Mouse (Mus musculus): ENCODE data around the gene Afap1l2.

Gene Afap1l2

DNA sequence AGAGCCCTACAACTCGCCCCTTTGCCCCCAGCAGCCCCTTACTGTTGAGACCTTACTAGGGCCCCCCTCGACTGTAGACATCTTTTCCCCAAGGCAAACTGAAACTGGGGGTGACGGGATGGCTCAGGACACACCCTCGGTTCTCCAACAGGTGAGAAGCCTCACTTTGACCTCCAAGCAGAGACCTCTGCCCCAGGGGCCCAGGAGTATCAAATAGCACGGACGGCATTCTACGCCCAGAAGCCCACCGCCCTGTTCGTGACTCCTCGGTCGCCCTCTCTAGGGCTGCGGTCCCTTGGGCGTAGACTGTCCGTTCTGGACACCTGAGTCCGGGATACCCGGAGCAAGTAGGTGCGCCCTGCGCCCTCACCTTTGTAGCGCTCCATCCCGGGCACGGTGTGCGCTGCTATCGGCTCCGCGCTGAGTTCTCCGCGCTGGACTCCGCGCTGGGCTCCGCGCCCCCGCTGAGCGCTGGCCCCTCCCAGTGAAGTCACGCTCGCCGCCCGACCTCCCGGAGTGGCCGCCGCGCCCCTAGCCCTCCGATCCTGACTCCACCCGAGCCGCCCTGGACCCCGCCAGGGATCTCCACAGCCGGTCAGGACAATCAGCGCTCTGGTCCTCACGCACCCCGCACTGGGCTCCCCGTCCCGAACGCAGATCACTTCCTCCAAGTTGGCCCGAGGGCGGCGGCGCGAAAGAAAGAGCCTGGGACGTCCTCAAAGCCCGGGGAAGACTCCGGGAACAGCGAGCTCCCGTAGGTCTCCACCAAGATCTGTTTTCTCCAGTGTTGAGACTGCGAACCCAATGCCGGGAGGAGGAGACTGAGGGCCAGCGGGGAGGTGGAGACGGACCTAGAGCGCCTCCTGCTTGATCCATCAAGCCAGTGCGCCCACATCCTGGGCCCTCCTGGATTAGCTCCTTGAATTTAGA lies at the start of gene Afap1l2:
TSS of gene Afap1l2 (minus strand) at position 448 of the 930 bp plus-strand sequence.
- Histone ChIP-seq H3K9me3 (ENCODE audit: low read length) (peaks cover 20% of the 10 kb centered on the region), H3K4me3 (replicated peaks; ENCODE audit: low read length) (peak within 1 kb of the TSS; percentile 81), H3K4me1 (replicated peaks; ENCODE audit: low read depth, low read length) (peaks cover 22% of the 10 kb centered on the region), H3K27me3 (ENCODE audit: insufficient read depth, low read length) (peaks cover 53% of the 10 kb centered on the region), H3K36me3 (ENCODE audit: insufficient read depth, low read length) (no peaks in the 10 kb centered on the region)
- peak; percentile 37 for TF ChIP-seq CTCF (conservative IDR thresholded peaks at IDR 0.05; ENCODE audit: low read length)
- no peak for TF ChIP-seq NANOG (IDR thresholded peaks at IDR 0.05; ENCODE audit: borderline replicate concordance, low read length)

- H3K27me3 ChIP-seq (ENCODE audit: insufficient read depth, low read length): 0 out of 2 replicates have a peak, but pooled peaks cover 4% of the 10 kb centered on the region
- H3K4me3 ChIP-seq (replicated peaks; ENCODE audit: low read length): no peak overlapping the region
- TF ChIP-seq CTCF (conservative IDR thresholded peaks at IDR 0.05; ENCODE audit: low read length) (peak; percentile 77), NANOG (IDR thresholded peaks at IDR 0.05; ENCODE audit: borderline replicate concordance, low read length) (no peak)
- H3K9me3 ChIP-seq (ENCODE audit: low read length): peaks cover 5% of the 10 kb centered on the region
- H3K4me1 ChIP-seq (replicated peaks; ENCODE audit: low read depth, low read length): peaks cover 8% of the 10 kb centered on the region
- H3K36me3 ChIP-seq (ENCODE audit: insufficient read depth, low read length): no peaks in the 10 kb centered on the region
These were observed 49.5 kb upstream of the Afap1l2 start for GRCm38 (mm10) chr19:57057568-57057967.

DNA sequence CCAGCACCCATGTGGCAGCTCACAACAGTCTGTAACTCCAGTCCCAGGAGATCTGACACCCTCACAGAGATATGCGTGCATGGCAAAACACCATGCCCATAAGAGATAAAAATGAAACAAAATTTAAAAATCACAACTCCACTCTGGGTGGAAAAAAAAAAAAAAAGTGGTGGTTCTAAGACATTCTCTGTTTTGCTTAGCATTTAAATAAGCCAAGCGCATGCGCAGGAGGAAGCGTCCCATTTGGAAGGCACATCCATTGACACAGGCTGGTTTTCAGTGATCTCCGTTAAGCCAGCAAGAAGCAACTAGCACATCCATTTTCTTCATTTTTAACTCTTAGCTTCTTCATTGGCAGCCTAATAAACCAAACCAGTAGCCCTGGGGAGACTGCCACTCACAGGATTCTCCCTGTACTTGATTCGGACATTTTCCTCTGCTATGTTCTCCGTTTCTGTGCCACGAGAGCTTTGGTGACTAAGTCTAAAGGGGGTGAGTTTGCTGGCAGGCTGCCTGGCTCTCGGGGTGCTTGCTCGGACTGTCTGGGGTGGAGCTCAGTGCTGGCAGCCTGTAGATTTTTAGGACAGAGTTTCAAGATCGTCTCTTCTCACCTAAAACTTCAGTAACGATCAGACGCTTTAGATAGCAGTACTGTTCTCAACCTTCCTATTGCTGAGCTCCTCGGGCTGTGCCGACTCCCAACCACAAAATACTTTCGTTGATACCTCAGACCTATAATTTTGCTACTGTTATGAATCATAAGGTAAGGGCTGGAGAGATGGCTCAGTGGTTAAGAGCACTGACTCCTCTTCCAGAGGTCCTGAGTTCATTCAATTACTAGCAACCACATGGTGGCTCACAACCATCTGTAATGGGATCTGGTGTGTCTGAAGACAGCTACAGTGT lies 47.4 kb upstream of the Afap1l2 start:
- Histone ChIP-seq H3K36me3 (ENCODE audit: insufficient read depth, low read length) (no peaks in the 10 kb centered on the region), H3K27me3 (ENCODE audit: insufficient read depth, low read length) (no peaks in the 10 kb centered on the region), H3K9me3 (ENCODE audit: low read length) (peaks cover 5% of the 10 kb centered on the region), H3K4me1 (replicated peaks; ENCODE audit: low read depth, low read length) (peaks cover 8% of the 10 kb centered on the region), H3K4me3 (replicated peaks; ENCODE audit: low read length) (no peak overlapping the region)
- no peak for TF ChIP-seq NANOG (IDR thresholded peaks at IDR 0.05; ENCODE audit: borderline replicate concordance, low read length)
- no peak for TF ChIP-seq POU5F1 (IDR thresholded peaks at IDR 0.05; ENCODE audit: borderline replicate concordance, low read length)
- no peak for TF ChIP-seq CTCF (conservative IDR thresholded peaks at IDR 0.05; ENCODE audit: low read length)

- no peak overlapping the region for H3K4me3 ChIP-seq (replicated peaks; ENCODE audit: low read length)
- no peaks in the 10 kb centered on the region for H3K27me3 ChIP-seq (ENCODE audit: insufficient read depth, low read length)
- TF ChIP-seq NANOG (IDR thresholded peaks at IDR 0.05; ENCODE audit: borderline replicate concordance, low read length): no peak
- no peak for TF ChIP-seq POU5F1 (IDR thresholded peaks at IDR 0.05; ENCODE audit: borderline replicate concordance, low read length)
- no peak for TF ChIP-seq CTCF (conservative IDR thresholded peaks at IDR 0.05; ENCODE audit: low read length)
- H3K4me1 ChIP-seq (replicated peaks; ENCODE audit: low read depth, low read length): no peaks in the 10 kb centered on the region
- no peaks in the 10 kb centered on the region for H3K36me3 ChIP-seq (ENCODE audit: insufficient read depth, low read length)
- peaks cover 5% of the 10 kb centered on the region for H3K9me3 ChIP-seq (ENCODE audit: low read length)
These were observed 44.9 kb upstream of the Afap1l2 start for GRCm38 (mm10) chr19:57052959-57053358.

- Histone ChIP-seq H3K4me1 (replicated peaks; ENCODE audit: low read depth, low read length) (no peaks in the 10 kb centered on the region), H3K27me3 (ENCODE audit: insufficient read depth, low read length) (no peaks in the 10 kb centered on the region), H3K36me3 (ENCODE audit: insufficient read depth, low read length) (no peaks in the 10 kb centered on the region), H3K9me3 (ENCODE audit: low read length) (no peaks in the 10 kb centered on the region), H3K4me3 (replicated peaks; ENCODE audit: low read length) (no peak overlapping the region)
- TF ChIP-seq POU5F1 (IDR thresholded peaks at IDR 0.05; ENCODE audit: borderline replicate concordance, low read length) (no peak), CTCF (conservative IDR thresholded peaks at IDR 0.05; ENCODE audit: low read length) (no peak), NANOG (IDR thresholded peaks at IDR 0.05; ENCODE audit: borderline replicate concordance, low read length) (no peak)
These were observed 44.0 kb upstream of the Afap1l2 start for GRCm38 (mm10) chr19:57052016-57052415.

DNA sequence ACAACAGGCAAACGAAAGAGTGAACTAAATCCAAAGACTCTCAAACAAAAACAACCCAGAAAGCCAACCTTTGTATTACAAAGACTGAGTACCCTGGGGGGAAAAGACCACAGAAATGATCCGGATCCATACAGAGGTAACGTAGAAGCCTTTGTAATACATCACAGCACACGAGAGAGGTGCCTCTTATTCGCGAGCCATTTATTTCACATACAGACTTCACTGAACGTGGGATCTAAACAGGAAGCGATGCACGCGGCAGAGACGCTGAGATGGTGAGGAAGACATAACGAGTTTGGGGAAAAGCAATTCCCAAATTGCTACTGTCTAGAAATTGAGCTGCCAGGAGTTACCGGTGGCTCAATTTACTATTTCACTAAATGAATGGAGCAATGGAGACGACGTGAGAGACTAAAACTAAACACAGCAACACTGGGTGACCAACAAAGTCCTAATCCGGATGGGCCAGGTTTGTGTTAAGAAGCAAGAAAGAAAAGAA lies 41.6 kb upstream of the Afap1l2 start:
- Histone ChIP-seq H3K36me3 (ENCODE audit: insufficient read depth, low read length) (no peaks in the 10 kb centered on the region), H3K4me1 (replicated peaks; ENCODE audit: low read depth, low read length) (no peaks in the 10 kb centered on the region), H3K27me3 (ENCODE audit: insufficient read depth, low read length) (0 out of 2 replicates have a peak, but pooled peaks cover 3% of the 10 kb centered on the region), H3K4me3 (replicated peaks; ENCODE audit: low read length) (no peak overlapping the region), H3K9me3 (ENCODE audit: low read length) (no peaks in the 10 kb centered on the region)
- no peak for TF ChIP-seq CTCF (conservative IDR thresholded peaks at IDR 0.05; ENCODE audit: low read length)

DNA sequence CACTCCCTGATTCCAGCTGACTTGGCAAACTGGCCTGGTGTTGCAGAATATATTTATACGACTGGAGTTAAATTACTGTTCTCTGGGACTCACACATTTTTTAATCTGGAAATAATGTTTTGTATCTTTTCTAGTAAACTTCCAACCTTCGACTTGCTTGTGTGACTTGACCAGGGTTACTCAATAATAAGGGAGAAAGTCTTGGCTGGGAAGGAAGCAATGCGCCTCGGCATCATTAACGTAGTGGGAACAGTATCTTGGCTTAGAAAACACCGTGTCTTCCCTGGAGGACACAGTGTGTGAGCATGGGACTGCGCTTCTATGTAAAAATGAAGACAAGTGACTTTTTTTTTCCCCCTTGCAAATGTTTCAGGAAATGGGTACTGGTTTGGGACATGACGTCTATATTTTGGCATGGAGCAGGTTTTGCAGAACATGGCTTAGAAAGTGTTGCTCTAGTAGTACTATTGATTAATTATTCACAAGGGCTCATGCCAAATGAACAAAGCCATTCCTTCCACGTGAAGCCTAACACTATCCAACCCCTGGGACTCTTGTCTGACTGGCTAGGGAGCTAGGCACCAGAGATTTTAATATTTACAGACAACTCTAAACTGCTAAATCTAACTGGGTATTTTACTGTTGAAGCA lies 39.8 kb upstream of the Afap1l2 start:
- no peaks in the 10 kb centered on the region for H3K4me1 ChIP-seq (replicated peaks; ENCODE audit: low read depth, low read length)
- no peaks in the 10 kb centered on the region for H3K9me3 ChIP-seq (ENCODE audit: low read length)
- TF ChIP-seq POU5F1 (IDR thresholded peaks at IDR 0.05; ENCODE audit: borderline replicate concordance, low read length) (no peak), NANOG (IDR thresholded peaks at IDR 0.05; ENCODE audit: borderline replicate concordance, low read length) (no peak), CTCF (conservative IDR thresholded peaks at IDR 0.05; ENCODE audit: low read length) (no peak)
- no peak overlapping the region for H3K4me3 ChIP-seq (replicated peaks; ENCODE audit: low read length)
- H3K27me3 ChIP-seq (ENCODE audit: insufficient read depth, low read length): 0 out of 2 replicates have a peak, but pooled peaks cover 6% of the 10 kb centered on the region
- no peaks in the 10 kb centered on the region for H3K36me3 ChIP-seq (ENCODE audit: insufficient read depth, low read length)

DNA sequence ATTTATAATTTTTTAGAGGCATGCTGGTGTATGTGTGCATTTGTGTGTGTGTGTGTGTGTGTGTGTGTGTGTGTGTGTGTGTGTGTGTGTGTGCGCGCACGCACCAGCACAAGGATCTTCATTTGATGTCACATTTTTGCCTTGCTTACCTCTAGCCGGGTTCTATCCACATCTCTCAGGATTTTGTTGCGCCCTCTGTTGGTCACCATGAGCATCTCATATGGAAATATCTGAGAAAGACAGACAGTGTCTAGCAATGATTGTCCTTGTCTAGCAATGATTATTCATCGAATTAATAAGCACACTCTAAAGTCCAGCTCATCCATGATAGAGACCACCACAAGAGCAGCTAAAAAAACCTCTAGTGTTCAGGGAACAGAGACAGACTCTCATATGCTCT lies 31.2 kb upstream of the Afap1l2 start:
- Histone ChIP-seq H3K4me1 (replicated peaks; ENCODE audit: low read depth, low read length) (no peaks in the 10 kb centered on the region), H3K36me3 (ENCODE audit: insufficient read depth, low read length) (no peaks in the 10 kb centered on the region), H3K27me3 (ENCODE audit: insufficient read depth, low read length) (0 out of 2 replicates have a peak, but pooled peaks cover under 1% of the 10 kb centered on the region), H3K9me3 (ENCODE audit: low read length) (no peaks in the 10 kb centered on the region), H3K4me3 (replicated peaks; ENCODE audit: low read length) (no peak overlapping the region)
- TF ChIP-seq CTCF (conservative IDR thresholded peaks at IDR 0.05; ENCODE audit: low read length) (peak; percentile 46), POU5F1 (IDR thresholded peaks at IDR 0.05; ENCODE audit: borderline replicate concordance, low read length) (no peak), NANOG (IDR thresholded peaks at IDR 0.05; ENCODE audit: borderline replicate concordance, low read length) (no peak)
